19 mouse cellular contexts compared by ENCODE assay signal in genomic region chr10:12860331-12860730, GRCm38 (mm10). TPM values are rescaled to one million over a fixed set of nuclear protein-coding genes. Genes with fewer than 3 reads are reported as not detected.
A peak's percentile ranks its signal among the peaks of the same experiment; 100 is the strongest.
DNase-seq lines count a peak whose midpoint lies in the region; ATAC-seq lines count a peak whose summit lies in the region.
"Had no signal": no experiment of that assay in that cellular context is flagged by ENCODE, and none has a peak within 500 bp of the region (broad histone marks: within the 10 kb centered on the region; RNA-seq: fewer than 3 reads in every experiment).

No protein-coding gene starts in this region.

- no peaks in the 10 kb centered on the region; the same call in 1 of the 2 replicates for H3K36me3 ChIP-seq in liver, embryonic 12.5 days
- H3K36me3 ChIP-seq in midbrain, embryonic 16.5 days (ENCODE audit: control insufficient read depth, insufficient read depth, low read length), result no peaks in the 10 kb centered on the region
- H3K36me3 ChIP-seq: midbrain, embryonic 12.5 days had no signal

- intact Hi-C loops in heart, postnatal 10 days (cut with DNase I), result no loop called here

- H3K9ac ChIP-seq in liver, embryonic 12.5 days, result no peak overlapping the region
- H3K9ac ChIP-seq in midbrain, embryonic 16.5 days (ENCODE audit: low read depth, low read length), result no peak overlapping the region
- H3K9ac ChIP-seq: embryonic facial prominence, embryonic 15.5 days; midbrain, embryonic 12.5 days had no signal

- 0 out of 2 replicates have a peak, but pooled peaks have one; percentile 46 for ATAC-seq in liver, embryonic 12.5 days
- no peak for ATAC-seq in midbrain, embryonic 16.5 days
- ATAC-seq: hindbrain, embryonic 16.5 days had no signal

- DNase-seq in liver (no peak), MEL-GATA-1-ER (ENCODE audit: extremely low read depth, low read depth) (peak; percentile 78)
- peak; percentile 78 for DNase-seq in induced T-regulatory cell, adult 2 months (ENCODE audit: low read depth)
- no peak for DNase-seq in right cerebral cortex, postnatal 36 days (ENCODE audit: low spot score in 2 of 2)
- no peak for DNase-seq in heart, postnatal 10 days
- DNase-seq: adrenal gland, postnatal 14 days; cerebellum, adult 8-10 months; gastrocnemius, postnatal 25 days; heart, postnatal 14 days; kidney, adult 18-20 months; kidney, postnatal 36 days; lung, postnatal 10 days; right cerebral cortex, postnatal 4 days had no signal

- no peak overlapping the region for H3K4me2 ChIP-seq in liver, embryonic 12.5 days
- no peak overlapping the region for H3K4me2 ChIP-seq in midbrain, embryonic 16.5 days (ENCODE audit: low read length)
- H3K4me2 ChIP-seq: embryonic facial prominence, embryonic 15.5 days; midbrain, embryonic 12.5 days had no signal

- WGBS in liver, embryonic 12.5 days (ENCODE audit: insufficient replicate concordance), result 24% methylated on average over 7 of the region's 7 CpGs
- 79% methylated on average over 7 of the region's 7 CpGs for WGBS in midbrain, embryonic 16.5 days

- no peaks in the 10 kb centered on the region for H3K9me3 ChIP-seq in liver, embryonic 12.5 days (replicated peaks)
- no peaks in the 10 kb centered on the region for H3K9me3 ChIP-seq in midbrain, embryonic 16.5 days (replicated peaks; ENCODE audit: control insufficient read depth, low read length, poor library complexity, severe bottlenecking)
- H3K9me3 ChIP-seq: embryonic facial prominence, embryonic 15.5 days; heart, embryonic 10.5 days; midbrain, embryonic 12.5 days had no signal

- H3K4me3 ChIP-seq in liver, embryonic 12.5 days, result no peak overlapping the region
- no peak overlapping the region for H3K4me3 ChIP-seq in midbrain, embryonic 16.5 days (ENCODE audit: low read depth, low read length)
- H3K4me3 ChIP-seq: embryonic facial prominence, embryonic 15.5 days; heart, embryonic 10.5 days; midbrain, embryonic 12.5 days had no signal

- no peak overlapping the region for H3K27ac ChIP-seq in liver, embryonic 12.5 days
- H3K27ac ChIP-seq in midbrain, embryonic 16.5 days (ENCODE audit: low read length), result no peak overlapping the region
- H3K27ac ChIP-seq: embryonic facial prominence, embryonic 15.5 days; heart, embryonic 10.5 days; midbrain, embryonic 12.5 days had no signal

- no peaks in the 10 kb centered on the region for H3K27me3 ChIP-seq in liver, embryonic 12.5 days (replicated peaks)
- no peaks in the 10 kb centered on the region for H3K27me3 ChIP-seq in midbrain, embryonic 16.5 days (ENCODE audit: control insufficient read depth, insufficient read depth, low read depth, low read length)
- H3K27me3 ChIP-seq: embryonic facial prominence, embryonic 15.5 days; midbrain, embryonic 12.5 days had no signal

- peaks cover 11% of the 10 kb centered on the region for H3K4me1 ChIP-seq in liver, embryonic 12.5 days
- no peaks in the 10 kb centered on the region for H3K4me1 ChIP-seq in midbrain, embryonic 16.5 days (ENCODE audit: control insufficient read depth, insufficient read depth, low read length)

RNA-seq across cellular contexts. Expression of gene Utrn, which starts 8.8 kb away (rescaled TPM):
- 14.9 and 15.3 TPM in 2 replicates for polyA plus RNA-seq in liver, embryonic 12.5 days (2016; fragmentation: Nextera tagmentation; extraction: Ambion mirVana)
- 17.6 and 18.9 TPM in 2 replicates for polyA plus RNA-seq in midbrain, embryonic 16.5 days (2015; fragmentation: Nextera tagmentation; extraction: Ambion mirVana)
- 10 to 100 TPM; 77.6 to 80.3 TPM for total RNA-seq in heart, postnatal 10 days (2021)

Comparison
In these comparisons a context has a peak if more than half of its experiments do, and no peak if none do; other contexts are left out.
1. DNase-seq: peak in MEL-GATA-1-ER (single experiment) and induced T-regulatory cell, adult 2 months (single experiment); none in liver (single experiment), right cerebral cortex, postnatal 36 days (0 of 2) and heart, postnatal 10 days (0 of 2).